Mouse (Mus musculus) liver, adult 2 months (tissue): ENCODE measurements around the gene Plekhg1.

ENCODE experiments used
- CTCF ChIP-seq: fragments of 200-500 bp; IDR thresholded peaks from 2 replicates; pipeline ENCODE4 v1.5.1; 2011; ENCODE audit warnings: low read depth, low read length, control low read depth
- POLR2A ChIP-seq: fragments of 200-500 bp; IDR thresholded peaks from 2 replicates; pipeline ENCODE4 v1.6.1; 2011; ENCODE audit warnings: low read length, control low read depth; ENCODE audit not compliant: insufficient read depth; ENCODE audit errors: extremely low read depth

DNA sequence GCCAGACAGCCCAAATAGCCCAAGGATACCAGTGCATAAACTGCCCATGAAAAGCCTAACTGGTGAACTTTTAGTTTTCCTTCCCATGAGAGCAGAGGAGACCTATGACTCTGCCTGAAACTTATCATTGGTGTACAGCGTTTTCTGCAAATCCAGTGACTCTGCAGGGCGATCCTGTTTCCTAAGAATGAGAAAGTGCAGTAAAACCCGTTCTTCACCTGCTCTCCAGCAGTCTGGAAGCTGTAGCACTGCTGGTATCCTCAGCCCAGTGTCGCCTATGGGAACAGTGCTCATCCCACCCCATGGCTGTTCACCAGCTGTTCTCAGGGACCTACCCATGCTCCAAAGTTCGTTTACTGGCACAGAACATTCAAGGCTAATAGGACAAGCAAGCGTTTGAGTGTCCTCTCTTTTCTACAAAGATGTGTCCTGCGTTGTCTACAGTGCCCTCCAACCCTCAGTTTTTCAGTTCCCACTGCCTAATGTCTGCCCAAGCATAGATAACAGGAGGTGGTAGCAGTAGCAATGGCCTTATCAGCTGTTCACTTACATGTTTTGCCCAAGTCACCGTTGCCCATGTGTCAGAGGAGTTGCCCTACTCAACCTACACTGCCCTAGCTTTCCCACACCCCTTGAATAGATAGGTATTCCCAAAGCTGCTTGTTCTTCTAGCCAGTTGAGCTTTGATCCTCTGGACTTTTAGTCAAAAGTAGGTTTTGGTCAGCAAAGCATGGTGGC lies 253.4 kb downstream of the Plekhg1 start:
- TF ChIP-seq CTCF (no peak), POLR2A (no peak)
